Mouse (Mus musculus): ENCODE results near the gene Tmem215. TPM values are rescaled to one million over a fixed set of nuclear protein-coding genes. Genes with fewer than 3 reads are reported as not detected.
A peak's percentile ranks its signal among the peaks of the same experiment; 100 is the strongest.

The Tmem215 gene
- polyA plus RNA-seq (2012; rRNA removed) = 0.03 TPM in 1 of 2 replicates, not detected in the other
- polyA plus RNA-seq (2014; fragmentation: Nextera tagmentation; extraction: Ambion mirVana) = not detected in 2 replicates

DNA sequence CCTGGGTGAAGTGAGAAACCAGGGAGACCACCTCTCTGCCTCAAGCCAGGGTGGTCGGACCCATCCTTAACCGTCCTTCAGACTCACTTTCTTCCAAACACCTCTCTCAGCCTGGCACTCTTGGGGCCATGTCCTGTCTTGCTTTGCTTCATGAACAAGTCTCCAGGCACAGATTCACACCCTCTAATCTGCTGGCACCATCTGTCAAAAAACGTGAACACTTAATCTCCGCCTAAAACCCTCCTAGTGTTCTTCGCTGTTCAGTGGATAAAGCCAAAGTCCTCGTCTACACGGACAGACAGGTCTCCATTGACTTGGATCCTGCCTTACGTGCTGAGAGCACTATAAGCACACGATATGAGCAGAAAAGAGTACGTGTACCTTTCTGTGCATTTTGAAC is at the start of gene Tmem215:
Tmem215 (plus strand) TSS at position 301 of the 400 bp plus-strand sequence.
- Histone ChIP-seq H3K9ac (replicated peaks) (no peak within 1 kb of the TSS), H3K4me3 (ENCODE audit: insufficient read depth in 1 of 2, low read depth in 2 of 2, low read length in 2 of 2) (peak within 1 kb of the TSS in 1 of 2 experiments; percentile 3; a peak in 1 of 4 replicates)

DNA sequence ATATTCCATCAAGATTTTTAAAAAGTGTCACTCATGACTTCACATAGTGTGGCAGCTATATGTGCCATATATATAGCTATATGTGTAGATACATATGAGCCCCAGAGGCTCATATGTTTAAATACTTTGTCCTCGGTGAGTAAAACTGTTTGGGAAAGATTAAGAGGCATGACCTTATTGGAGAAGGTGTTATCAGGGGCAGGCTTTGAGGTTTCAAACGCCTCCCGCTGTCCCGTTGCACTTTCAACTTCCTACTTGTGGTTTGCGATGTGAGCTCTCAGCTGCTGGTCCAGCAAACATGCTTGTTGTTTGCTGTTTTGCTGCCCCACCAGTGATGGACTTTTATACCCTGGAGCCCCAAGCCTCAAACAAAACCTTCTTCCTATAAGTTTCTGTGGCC is 40.1 kb upstream of the Tmem215 start:
- TF ChIP-seq EP300 (IDR thresholded peaks at IDR 0.05; ENCODE audit: low read depth) (no peak; the same call in 1 of the 2 replicates), CTCF (IDR thresholded peaks at IDR 0.05; ENCODE audit: low read depth) (no peak)
- Histone ChIP-seq H3K27me3 (ENCODE audit: control insufficient read depth, insufficient read depth, low read length) (no peaks in the 10 kb centered on the region), H3K36me3 (replicated peaks; ENCODE audit: control insufficient read depth, insufficient read depth, low read depth) (no peaks in the 10 kb centered on the region), H3K4me3 (ENCODE audit: insufficient read depth in 1 of 2, low read depth in 2 of 2, low read length in 2 of 2) (no peak overlapping the region), H3K27ac (no peak overlapping the region), H3K9ac (replicated peaks) (no peak overlapping the region), H3K9me3 (ENCODE audit: control insufficient read depth, low read length) (no peaks in the 10 kb centered on the region), H3K4me1 (replicated peaks; ENCODE audit: control insufficient read depth in 2 of 2, insufficient read depth in 2 of 2, low read length in 1 of 2) (no peaks in the 10 kb centered on the region), H3K4me2 (ENCODE audit: low read depth) (no peak overlapping the region)
- DNase-seq (ENCODE audit: low read depth in 3 of 3, low spot score in 3 of 3) (peak in 1 of 3 experiments; percentile 2), ATAC-seq (ENCODE audit: insufficient read depth) (no peak)
- 4% methylated on average over 5 of the region's 5 CpGs for WGBS (ENCODE audit: insufficient replicate concordance)

More for the DNA sequence above, at the start of gene Tmem215:
- WGBS (ENCODE audit: insufficient replicate concordance) = 59% methylated on average over 10 of the region's 10 CpGs
- TF ChIP-seq EP300 (IDR thresholded peaks at IDR 0.05; ENCODE audit: low read depth) = no peak
- no peak for TF ChIP-seq CTCF (IDR thresholded peaks at IDR 0.05; ENCODE audit: low read depth)
- peaks cover 14% of the 10 kb centered on the region for H3K27me3 ChIP-seq (ENCODE audit: control insufficient read depth, insufficient read depth, low read length)
- no peaks in the 10 kb centered on the region for H3K9me3 ChIP-seq (ENCODE audit: control insufficient read depth, low read length)
- no peak for ATAC-seq (ENCODE audit: insufficient read depth)
- no peaks in the 10 kb centered on the region for H3K36me3 ChIP-seq (replicated peaks; ENCODE audit: control insufficient read depth, insufficient read depth, low read depth)
- no peak for DNase-seq (ENCODE audit: low read depth in 3 of 3, low spot score in 3 of 3)
- H3K4me1 ChIP-seq (replicated peaks; ENCODE audit: control insufficient read depth in 2 of 2, insufficient read depth in 2 of 2, low read length in 1 of 2) = no peaks in the 10 kb centered on the region
- peak within 1 kb of the TSS; percentile 13; the same call in 1 of the 2 replicates for H3K4me2 ChIP-seq (ENCODE audit: low read depth)
- no peak within 1 kb of the TSS for H3K27ac ChIP-seq

DNA sequence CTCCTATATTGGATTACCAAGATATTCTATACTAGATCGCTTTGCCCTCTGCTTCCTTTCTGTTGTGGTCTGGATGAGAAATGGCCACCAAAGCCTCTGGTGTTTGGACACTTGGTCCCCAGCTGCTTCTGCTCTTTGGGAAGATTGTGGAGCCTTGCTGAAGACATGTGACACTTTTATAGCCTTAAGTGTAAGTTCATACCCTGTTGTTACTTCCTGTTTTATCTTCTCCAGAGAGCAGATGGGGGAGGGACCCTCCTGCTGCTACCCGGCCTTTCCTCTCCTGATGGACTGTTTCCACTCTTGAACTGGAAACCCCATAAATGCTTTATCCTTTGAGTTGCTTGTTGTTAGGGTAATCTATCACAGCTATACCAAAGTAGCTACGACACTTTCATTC is 38.6 kb upstream of the Tmem215 start:
- Histone ChIP-seq H3K4me1 (replicated peaks; ENCODE audit: control insufficient read depth in 2 of 2, insufficient read depth in 2 of 2, low read length in 1 of 2) (no peaks in the 10 kb centered on the region), H3K36me3 (replicated peaks; ENCODE audit: control insufficient read depth, insufficient read depth, low read depth) (no peaks in the 10 kb centered on the region), H3K9ac (replicated peaks) (no peak overlapping the region), H3K4me2 (ENCODE audit: low read depth) (no peak overlapping the region), H3K27me3 (ENCODE audit: control insufficient read depth, insufficient read depth, low read length) (no peaks in the 10 kb centered on the region), H3K27ac (no peak overlapping the region), H3K4me3 (ENCODE audit: insufficient read depth in 1 of 2, low read depth in 2 of 2, low read length in 2 of 2) (no peak overlapping the region), H3K9me3 (ENCODE audit: control insufficient read depth, low read length) (no peaks in the 10 kb centered on the region)
- ATAC-seq (ENCODE audit: insufficient read depth) (no peak), DNase-seq (ENCODE audit: low read depth in 3 of 3, low spot score in 3 of 3) (no peak)
- TF ChIP-seq CTCF (IDR thresholded peaks at IDR 0.05; ENCODE audit: low read depth) (no peak), EP300 (IDR thresholded peaks at IDR 0.05; ENCODE audit: low read depth) (no peak)
- WGBS (ENCODE audit: insufficient replicate concordance) = 48% methylated on average over 3 of the region's 3 CpGs

DNA sequence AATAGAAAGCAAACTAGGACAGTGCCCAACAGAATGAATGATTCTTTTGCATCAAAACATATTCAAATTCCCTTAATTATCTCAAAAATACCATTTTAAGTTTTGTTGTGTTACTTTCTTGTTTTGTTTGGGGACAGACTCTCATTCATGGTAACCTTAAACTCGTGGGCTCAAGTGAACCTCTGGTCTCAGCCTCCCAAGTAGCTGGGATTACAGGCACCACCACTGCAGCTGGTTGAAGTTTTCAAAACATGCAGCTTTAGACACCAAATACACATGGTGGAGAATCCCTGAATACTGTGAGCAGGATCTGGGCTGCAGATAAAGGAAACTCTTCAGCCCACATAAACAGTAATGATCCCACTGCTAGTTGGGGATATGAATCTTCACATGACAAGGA is 37.6 kb upstream of the Tmem215 start:
- Histone ChIP-seq H3K9ac (replicated peaks) (no peak overlapping the region), H3K27ac (no peak overlapping the region), H3K4me3 (ENCODE audit: insufficient read depth in 1 of 2, low read depth in 2 of 2, low read length in 2 of 2) (no peak overlapping the region), H3K4me2 (ENCODE audit: low read depth) (no peak overlapping the region), H3K36me3 (replicated peaks; ENCODE audit: control insufficient read depth, insufficient read depth, low read depth) (no peaks in the 10 kb centered on the region), H3K9me3 (ENCODE audit: control insufficient read depth, low read length) (no peaks in the 10 kb centered on the region), H3K27me3 (ENCODE audit: control insufficient read depth, insufficient read depth, low read length) (no peaks in the 10 kb centered on the region), H3K4me1 (replicated peaks; ENCODE audit: control insufficient read depth in 2 of 2, insufficient read depth in 2 of 2, low read length in 1 of 2) (no peaks in the 10 kb centered on the region)
- ATAC-seq (ENCODE audit: insufficient read depth) (no peak), DNase-seq (ENCODE audit: low read depth in 3 of 3, low spot score in 3 of 3) (no peak)
- TF ChIP-seq EP300 (IDR thresholded peaks at IDR 0.05; ENCODE audit: low read depth) (no peak), CTCF (IDR thresholded peaks at IDR 0.05; ENCODE audit: low read depth) (no peak)
- 16% methylated on average over 1 of the region's 1 CpGs for WGBS (ENCODE audit: insufficient replicate concordance)

DNA sequence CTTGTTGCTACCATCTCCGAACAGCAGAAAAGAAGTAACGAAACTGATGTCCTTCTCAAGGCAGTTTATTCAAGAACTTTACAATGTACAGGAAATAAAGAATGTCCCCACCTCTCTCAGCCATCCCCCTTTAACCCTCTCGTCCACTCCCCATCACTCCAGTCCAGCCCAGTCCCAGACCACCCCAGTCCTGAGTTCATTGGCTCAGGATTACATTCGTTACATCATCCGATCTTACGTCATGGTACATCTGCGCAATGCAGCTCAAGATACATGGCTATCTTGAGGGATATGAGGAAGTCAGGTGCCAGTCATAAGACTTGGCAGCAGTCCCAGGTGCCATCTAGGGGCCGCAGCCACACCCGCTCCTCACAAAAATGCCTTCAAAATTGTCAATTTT is 28.4 kb upstream of the Tmem215 start:
- no peaks in the 10 kb centered on the region for H3K9me3 ChIP-seq (ENCODE audit: control insufficient read depth, low read length)
- ATAC-seq (ENCODE audit: insufficient read depth) (no peak), DNase-seq (ENCODE audit: low read depth in 3 of 3, low spot score in 3 of 3) (no peak)
- H3K4me2 ChIP-seq (ENCODE audit: low read depth) = no peak overlapping the region
- H3K36me3 ChIP-seq (replicated peaks; ENCODE audit: control insufficient read depth, insufficient read depth, low read depth) = no peaks in the 10 kb centered on the region
- H3K9ac ChIP-seq (replicated peaks) = no peak overlapping the region
- no peaks in the 10 kb centered on the region for H3K27me3 ChIP-seq (ENCODE audit: control insufficient read depth, insufficient read depth, low read length)
- TF ChIP-seq EP300 (IDR thresholded peaks at IDR 0.05; ENCODE audit: low read depth) = no peak
- no peak for TF ChIP-seq CTCF (IDR thresholded peaks at IDR 0.05; ENCODE audit: low read depth)
- H3K4me3 ChIP-seq (ENCODE audit: insufficient read depth in 1 of 2, low read depth in 2 of 2, low read length in 2 of 2) = no peak overlapping the region
- H3K27ac ChIP-seq = no peak overlapping the region
- no peaks in the 10 kb centered on the region for H3K4me1 ChIP-seq (replicated peaks; ENCODE audit: control insufficient read depth in 2 of 2, insufficient read depth in 2 of 2, low read length in 1 of 2)
- 73% methylated on average over 9 of the region's 9 CpGs for WGBS (ENCODE audit: insufficient replicate concordance)
